Mouse (Mus musculus): ENCODE measurements at regions not wholly inside any gene's neighbourhood (a gene's known extent, or its start where the extent isn't known, plus 50 kb on each side); places are given as distances from the start of the nearest gene placed in this dataset.
"Not testable (repeated sequence)": the region's sequence is repeated elsewhere in the genome, so short reads cannot be mapped to it uniquely, and the experiment has no call there.

GRCm38 (mm10) chr8:55558751-55559150 is 348.0 kb downstream of the Adam29 start:
- H3K4me1 ChIP-seq (ENCODE audit: insufficient read depth, low read length); H3K27ac ChIP-seq (ENCODE audit: low read depth, low read length); ATAC-seq (ENCODE audit: low FRiP score); H3K4me3 ChIP-seq (ENCODE audit: low read depth, low read length); H3K4me2 ChIP-seq (ENCODE audit: low read depth, low read length, poor library complexity, severe bottlenecking); H3K27me3 ChIP-seq (ENCODE audit: insufficient read depth, low read length); H3K36me3 ChIP-seq (ENCODE audit: insufficient read depth, low read length); H3K9ac ChIP-seq (replicated peaks; ENCODE audit: low read length, poor library complexity, severe bottlenecking); H3K9me3 ChIP-seq (ENCODE audit: low read length): not testable (repeated sequence)
- DNase-seq (ENCODE audit: low spot score): peak; percentile 2

- 80% methylated on average over 5 of the region's 5 CpGs for WGBS
- TF ChIP-seq CTCF (IDR thresholded peaks at IDR 0.05): no peak
Measured at GRCm38 (mm10) chr8:55538868-55539267, 367.9 kb downstream of the Adam29 start.

GRCm38 (mm10) chr8:55529397-55529796 is 377.4 kb downstream of the Adam29 start:
- H3K27ac ChIP-seq (ENCODE audit: low read depth, low read length): not testable (repeated sequence)
- WGBS: 31% methylated on average over 1 of the region's 1 CpGs

More at GRCm38 (mm10) chr8:55538868-55539267, 367.9 kb downstream of the Adam29 start:
- no peaks in the 10 kb centered on the region for H3K27me3 ChIP-seq (ENCODE audit: insufficient read depth, low read length)
- H3K27ac ChIP-seq (ENCODE audit: low read depth, low read length): no peak overlapping the region
- DNase-seq (ENCODE audit: low spot score) (no peak), ATAC-seq (ENCODE audit: low FRiP score) (no peak)
- no peak overlapping the region for H3K9ac ChIP-seq (replicated peaks; ENCODE audit: low read length, poor library complexity, severe bottlenecking)
- no peak overlapping the region for H3K4me3 ChIP-seq (ENCODE audit: low read depth, low read length)
- H3K4me1 ChIP-seq (ENCODE audit: insufficient read depth, low read length): no peaks in the 10 kb centered on the region
- H3K4me2 ChIP-seq (ENCODE audit: low read depth, low read length, poor library complexity, severe bottlenecking): no peak overlapping the region
- no peaks in the 10 kb centered on the region for H3K36me3 ChIP-seq (ENCODE audit: insufficient read depth, low read length)
- H3K9me3 ChIP-seq (ENCODE audit: low read length): no peaks in the 10 kb centered on the region

GRCm38 (mm10) chr8:55519151-55519550 is 387.6 kb downstream of the Adam29 start:
- ATAC-seq (ENCODE audit: low FRiP score); H3K36me3 ChIP-seq (ENCODE audit: insufficient read depth, low read length); DNase-seq (ENCODE audit: low spot score): not testable (repeated sequence)

More at GRCm38 (mm10) chr8:55529397-55529796, 377.4 kb downstream of the Adam29 start:
- H3K9me3 ChIP-seq (ENCODE audit: low read length); H3K4me3 ChIP-seq (ENCODE audit: low read depth, low read length); H3K4me1 ChIP-seq (ENCODE audit: insufficient read depth, low read length); ATAC-seq (ENCODE audit: low FRiP score); H3K9ac ChIP-seq (replicated peaks; ENCODE audit: low read length, poor library complexity, severe bottlenecking); DNase-seq (ENCODE audit: low spot score); H3K36me3 ChIP-seq (ENCODE audit: insufficient read depth, low read length); H3K4me2 ChIP-seq (ENCODE audit: low read depth, low read length, poor library complexity, severe bottlenecking); H3K27me3 ChIP-seq (ENCODE audit: insufficient read depth, low read length): not testable (repeated sequence)
- peak; percentile 32; the same call in 1 of the 2 replicates for TF ChIP-seq CTCF (IDR thresholded peaks at IDR 0.05)

GRCm38 (mm10) chr8:55477336-55477735 is 429.4 kb downstream of the Adam29 start:
- WGBS: 69% methylated on average over 1 of the region's 1 CpGs
- Histone ChIP-seq H3K27ac (ENCODE audit: low read depth, low read length) (no peak overlapping the region), H3K4me1 (ENCODE audit: insufficient read depth, low read length) (no peaks in the 10 kb centered on the region), H3K27me3 (ENCODE audit: insufficient read depth, low read length) (no peaks in the 10 kb centered on the region), H3K36me3 (ENCODE audit: insufficient read depth, low read length) (no peaks in the 10 kb centered on the region), H3K9me3 (ENCODE audit: low read length) (no peaks in the 10 kb centered on the region), H3K9ac (replicated peaks; ENCODE audit: low read length, poor library complexity, severe bottlenecking) (no peak overlapping the region), H3K4me3 (ENCODE audit: low read depth, low read length) (no peak overlapping the region), H3K4me2 (ENCODE audit: low read depth, low read length, poor library complexity, severe bottlenecking) (no peak overlapping the region)
- DNase-seq (ENCODE audit: low spot score) (no peak), ATAC-seq (ENCODE audit: low FRiP score) (no peak)
- TF ChIP-seq CTCF (IDR thresholded peaks at IDR 0.05): no peak

More at GRCm38 (mm10) chr8:55519151-55519550, 387.6 kb downstream of the Adam29 start:
- not testable (repeated sequence) for H3K4me2 ChIP-seq (ENCODE audit: low read depth, low read length, poor library complexity, severe bottlenecking); H3K4me1 ChIP-seq (ENCODE audit: insufficient read depth, low read length); H3K27ac ChIP-seq (ENCODE audit: low read depth, low read length); H3K4me3 ChIP-seq (ENCODE audit: low read depth, low read length); H3K27me3 ChIP-seq (ENCODE audit: insufficient read depth, low read length); H3K9me3 ChIP-seq (ENCODE audit: low read length); H3K9ac ChIP-seq (replicated peaks; ENCODE audit: low read length, poor library complexity, severe bottlenecking)
- WGBS: 96% methylated on average over 8 of the region's 10 CpGs

GRCm38 (mm10) chr8:55476923-55477322 is 429.8 kb downstream of the Adam29 start:
- 58% methylated on average over 1 of the region's 1 CpGs for WGBS
- no peak for DNase-seq (ENCODE audit: low spot score)
- H3K4me3 ChIP-seq (ENCODE audit: low read depth, low read length): no peak overlapping the region
- TF ChIP-seq CTCF (IDR thresholded peaks at IDR 0.05): no peak
- no peak overlapping the region for H3K4me2 ChIP-seq (ENCODE audit: low read depth, low read length, poor library complexity, severe bottlenecking)
- H3K27ac ChIP-seq (ENCODE audit: low read depth, low read length): no peak overlapping the region
- ATAC-seq (ENCODE audit: low FRiP score): no peak
- no peaks in the 10 kb centered on the region for H3K27me3 ChIP-seq (ENCODE audit: insufficient read depth, low read length)
- no peaks in the 10 kb centered on the region for H3K4me1 ChIP-seq (ENCODE audit: insufficient read depth, low read length)
- H3K9ac ChIP-seq (replicated peaks; ENCODE audit: low read length, poor library complexity, severe bottlenecking): no peak overlapping the region
- no peaks in the 10 kb centered on the region for H3K36me3 ChIP-seq (ENCODE audit: insufficient read depth, low read length)
- H3K9me3 ChIP-seq (ENCODE audit: low read length): no peaks in the 10 kb centered on the region
